Mouse (Mus musculus): ENCODE results near the gene Gm4756. TPM values are rescaled to one million over a fixed set of nuclear protein-coding genes. Genes with fewer than 3 reads are reported as not detected.

Gene Gm4756
- total RNA-seq, 2 experiments from 2014 or later = not detected

Other genes starting within 250 kb of the Gm4756 start
- gene Rtn1, start 240.6 kb downstream of the Gm4756 start, total RNA-seq (2021) = 1,000 to 10,000 TPM; 1,418 to 1,485 TPM
- 1 to 10 TPM; 2.2 to 2.6 TPM for gene Lrrc9, start 207.8 kb downstream of the Gm4756 start, total RNA-seq (2021)
- 10 to 100 TPM; 29.7 to 32.2 TPM for gene Pcnx4, start 113.3 kb downstream of the Gm4756 start, total RNA-seq (2021)
- 10 to 100 TPM; 45.9 to 49.9 TPM for gene Dhrs7, start 15.2 kb upstream of the Gm4756 start, total RNA-seq (2021)
- gene Ppm1a, start 107.8 kb upstream of the Gm4756 start, total RNA-seq (2021) = 100 to 1,000 TPM; 253 to 266 TPM